Mouse (Mus musculus) intestine, embryonic 14.5 days (tissue): ENCODE results near the gene 2410004B18Rik. TPM values are rescaled to one million over a fixed set of nuclear protein-coding genes. Genes with fewer than 3 reads are reported as not detected.

Experiments
- ATAC-seq: fragments of 200-750 bp; cut with Nextera tagmentation; replicated peaks from 2 replicates; pipeline ENCODE4 v1.8.0; 2017; ENCODE audit warnings: low read depth, moderate number of reproducible peaks, moderate TSS enrichment, moderate library complexity; ENCODE audit not compliant: low FRiP score, low TSS enrichment
- DNase-seq: peaks from one replicate; pipeline ENCODE4 v3.0.0-alpha.2; 2018; ENCODE audit warnings: low spot score
- H3K27ac ChIP-seq: fragments of 300-500 bp; sonication (generic); 2 replicates; pipeline ENCODE4 v1.5.1; 2014; ENCODE audit warnings: low read depth, mild to moderate bottlenecking, control low read depth
- H3K27me3 ChIP-seq: fragments of 300-500 bp; sonication (generic); replicated peaks from 2 replicates; pipeline ENCODE4 v1.6.1; 2014; ENCODE audit warnings: low read length, control low read depth; ENCODE audit not compliant: control insufficient read depth, insufficient read depth
- H3K36me3 ChIP-seq: fragments of 300-500 bp; sonication (generic); 2 replicates; pipeline ENCODE4 v1.6.1; 2014; ENCODE audit warnings: low read length, control low read depth; ENCODE audit not compliant: control insufficient read depth, insufficient read depth
- H3K4me1 ChIP-seq: fragments of 300-500 bp; sonication (generic); replicated peaks from 2 replicates; pipeline ENCODE4 v1.6.1; 2014; ENCODE audit warnings: low read length, control low read depth, mixed read lengths; ENCODE audit not compliant: control insufficient read depth, insufficient read depth
- H3K4me2 ChIP-seq: fragments of 300-500 bp; sonication (generic); 2 replicates; pipeline ENCODE4 v1.6.1; 2014; ENCODE audit warnings: low read length
- H3K4me3 ChIP-seq: fragments of 300-500 bp; sonication (generic); 2 replicates; pipeline ENCODE4 v1.5.1; 2014; ENCODE audit warnings: low read depth, low read length, control low read depth, mixed read lengths
- H3K9ac ChIP-seq: fragments of 300-500 bp; sonication (generic); 2 replicates; pipeline ENCODE4 v1.6.1; 2014; ENCODE audit warnings: mild to moderate bottlenecking, low read length
- H3K9me3 ChIP-seq: fragments of 300-500 bp; sonication (generic); 2 replicates; pipeline ENCODE4 v1.6.1; 2016; ENCODE audit warnings: low read length, control low read depth; ENCODE audit not compliant: control insufficient read depth
- WGBS: fragments of 180-500 bp; shearing (Covaris S2); extraction: QIAGEN DNeasy Blood & Tissue Kit; methylation state at CpG from one replicate; pipeline ENCODE4 v1.1.7; 2014; 5-methylcytosine and 5-hydroxymethylcytosine counted together
- polyA plus RNA-seq: library from polyadenylated mRNA; unstranded; fragments of >200 nt; fragmentation: Nextera tagmentation; extraction: Ambion mirVana; gene quantifications from 2 replicates; pipeline ENCODE4 v1.2.1, GENCODE M21; 2014

Gene 2410004B18Rik
- polyA plus RNA-seq, 1 experiment from 2014 or later, result 50.7 TPM

GRCm38 (mm10) chr3:145951287-145952165 lies 13.7 kb downstream of the 2410004B18Rik start:
- WGBS, result 78% methylated on average over 17 of the region's 17 CpGs

GRCm38 (mm10) chr3:145952945-145953344 lies 15.1 kb downstream of the 2410004B18Rik start:
- Histone ChIP-seq H3K4me1 (no peaks in the 10 kb centered on the region), H3K4me2 (no peak overlapping the region), H3K9ac (no peak overlapping the region), H3K9me3 (peaks cover 5% of the 10 kb centered on the region; the same call in 1 of the 2 replicates), H3K4me3 (no peak overlapping the region), H3K36me3 (no peaks in the 10 kb centered on the region), H3K27ac (no peak overlapping the region), H3K27me3 (no peaks in the 10 kb centered on the region)
- ATAC-seq (no peak), DNase-seq (no peak)
- 70% methylated on average over 7 of the region's 7 CpGs for WGBS

More at GRCm38 (mm10) chr3:145951287-145952165, 13.7 kb downstream of the 2410004B18Rik start:
- no peak overlapping the region for H3K9ac ChIP-seq
- H3K4me1 ChIP-seq, result no peaks in the 10 kb centered on the region
- H3K4me2 ChIP-seq, result no peak overlapping the region
- no peaks in the 10 kb centered on the region for H3K27me3 ChIP-seq
- H3K4me3 ChIP-seq, result no peak overlapping the region
- H3K36me3 ChIP-seq, result no peaks in the 10 kb centered on the region
- no peaks in the 10 kb centered on the region for H3K9me3 ChIP-seq
- no peak for DNase-seq
- H3K27ac ChIP-seq, result no peak overlapping the region
- ATAC-seq, result no peak

- Histone ChIP-seq H3K4me1 (no peaks in the 10 kb centered on the region), H3K4me2 (no peak overlapping the region)
- ATAC-seq, result no peak
These were observed 15.6 kb downstream of the 2410004B18Rik start for GRCm38 (mm10) chr3:145953411-145953810.

GRCm38 (mm10) chr3:145959824-145960223 lies 22.0 kb downstream of the 2410004B18Rik start:
- H3K9me3 ChIP-seq, result peaks cover 8% of the 10 kb centered on the region; the same call in 1 of the 2 replicates
- H3K4me2 ChIP-seq, result no peak overlapping the region
- DNase-seq, result no peak
- no peak overlapping the region for H3K27ac ChIP-seq
- peaks cover 5% of the 10 kb centered on the region; the same call in 1 of the 2 replicates for H3K27me3 ChIP-seq
- WGBS, result 85% methylated on average over 1 of the region's 1 CpGs
- no peaks in the 10 kb centered on the region for H3K36me3 ChIP-seq
- no peak for ATAC-seq
- no peak overlapping the region for H3K4me3 ChIP-seq
- H3K9ac ChIP-seq, result no peak overlapping the region
- H3K4me1 ChIP-seq, result peaks cover 20% of the 10 kb centered on the region

More at GRCm38 (mm10) chr3:145953411-145953810, 15.6 kb downstream of the 2410004B18Rik start:
- Histone ChIP-seq H3K4me3 (no peak overlapping the region), H3K27ac (no peak overlapping the region), H3K9ac (no peak overlapping the region), H3K27me3 (no peaks in the 10 kb centered on the region), H3K9me3 (peaks cover 8% of the 10 kb centered on the region; the same call in 1 of the 2 replicates), H3K36me3 (no peaks in the 10 kb centered on the region)
- no peak for DNase-seq
- 79% methylated on average over 2 of the region's 2 CpGs for WGBS

GRCm38 (mm10) chr3:145962411-145962810 lies 24.6 kb downstream of the 2410004B18Rik start:
- DNase-seq (no peak), ATAC-seq (no peak)
- Histone ChIP-seq H3K4me1 (peaks cover 20% of the 10 kb centered on the region), H3K4me2 (no peak overlapping the region), H3K36me3 (no peaks in the 10 kb centered on the region), H3K9me3 (peaks cover 8% of the 10 kb centered on the region; the same call in 1 of the 2 replicates), H3K4me3 (no peak overlapping the region), H3K9ac (no peak overlapping the region), H3K27ac (no peak overlapping the region), H3K27me3 (peaks cover 5% of the 10 kb centered on the region; the same call in 1 of the 2 replicates)
- WGBS, result 27% methylated on average over 9 of the region's 9 CpGs

- DNase-seq (no peak), ATAC-seq (no peak)
- 17% methylated on average over 31 of the region's 31 CpGs for WGBS
These were observed 25.5 kb downstream of the 2410004B18Rik start for GRCm38 (mm10) chr3:145963101-145964017.

GRCm38 (mm10) chr3:145964018-145964387 lies 26.2 kb downstream of the 2410004B18Rik start:
- H3K4me3 ChIP-seq, result peak overlapping the region; percentile 8; the same call in 1 of the 2 replicates
- H3K27me3 ChIP-seq, result peaks cover 5% of the 10 kb centered on the region; the same call in 1 of the 2 replicates
- WGBS, result 28% methylated on average over 10 of the region's 10 CpGs

More at GRCm38 (mm10) chr3:145963101-145964017, 25.5 kb downstream of the 2410004B18Rik start:
- Histone ChIP-seq H3K9me3 (no peaks in the 10 kb centered on the region), H3K4me2 (peak overlapping the region; percentile 41), H3K36me3 (no peaks in the 10 kb centered on the region), H3K9ac (no peak overlapping the region), H3K4me3 (peak overlapping the region; percentile 8; the same call in 1 of the 2 replicates), H3K27ac (peak overlapping the region; percentile 82), H3K27me3 (peaks cover 5% of the 10 kb centered on the region; the same call in 1 of the 2 replicates), H3K4me1 (peaks cover 20% of the 10 kb centered on the region)

GRCm38 (mm10) chr3:145964473-145964872 lies 26.7 kb downstream of the 2410004B18Rik start:
- no peak overlapping the region for H3K4me3 ChIP-seq
- WGBS, result 8% methylated on average over 10 of the region's 10 CpGs
- ATAC-seq (peak; percentile 91), DNase-seq (peak; percentile 85)
- peak overlapping the region; percentile 82 for H3K27ac ChIP-seq
- no peak overlapping the region for H3K9ac ChIP-seq
- peaks cover 20% of the 10 kb centered on the region for H3K4me1 ChIP-seq
- peaks cover 5% of the 10 kb centered on the region; the same call in 1 of the 2 replicates for H3K27me3 ChIP-seq
- peak overlapping the region; percentile 41 for H3K4me2 ChIP-seq
- H3K36me3 ChIP-seq, result no peaks in the 10 kb centered on the region
- no peaks in the 10 kb centered on the region for H3K9me3 ChIP-seq

More at GRCm38 (mm10) chr3:145964018-145964387, 26.2 kb downstream of the 2410004B18Rik start:
- Histone ChIP-seq H3K9ac (no peak overlapping the region), H3K27ac (peak overlapping the region; percentile 82), H3K9me3 (no peaks in the 10 kb centered on the region), H3K4me1 (peaks cover 20% of the 10 kb centered on the region), H3K4me2 (peak overlapping the region; percentile 41), H3K36me3 (no peaks in the 10 kb centered on the region)
- peak; percentile 73 for DNase-seq
- peak; percentile 80 for ATAC-seq
